Mouse (Mus musculus): Measurements from ENCODE around the gene Gm15517. TPM values are rescaled to one million over a fixed set of nuclear protein-coding genes. Genes with fewer than 3 reads are reported as not detected.

The Gm15517 gene
- total RNA-seq, 2 experiments from 2014 or later = not detected

GRCm38 (mm10) chr7:44304775-44305641 lies 43.8 kb downstream of the Gm15517 start:
- intact Hi-C loops (cut with DNase I) = loop anchor here (5.0 kb wide), 1 partner anchor 38 kb away; no protein-coding TSS in a partner anchor

GRCm38 (mm10) chr7:44305686-44306085 lies 44.4 kb downstream of the Gm15517 start:
- intact Hi-C loops (cut with DNase I) = loop anchor here (5.0 kb wide), 1 partner anchor 38 kb away; no protein-coding TSS in a partner anchor
- DNase-seq (ENCODE audit: extremely low spot score in 1 of 2, low spot score in 2 of 2) = peak in 1 of 2 experiments; percentile 51

More at GRCm38 (mm10) chr7:44304775-44305641, 43.8 kb downstream of the Gm15517 start:
- DNase-seq (ENCODE audit: extremely low spot score in 1 of 2, low spot score in 2 of 2) = peak; percentile 96 to 98

GRCm38 (mm10) chr7:44306516-44307240 lies 45.4 kb downstream of the Gm15517 start, which contains the start of gene Clec11a:
Gene Clec11a (minus strand): TSS chr7:44306902.
- DNase-seq (ENCODE audit: extremely low spot score in 1 of 2, low spot score in 2 of 2) = no peak
- intact Hi-C loops (cut with DNase I) = loop anchor here (5.0 kb wide), 1 partner anchor 39 kb away; no protein-coding TSS in a partner anchor

- no peak for DNase-seq (ENCODE audit: extremely low spot score in 1 of 2, low spot score in 2 of 2)
- intact Hi-C loops (cut with DNase I) = loop anchor here (5.0 kb wide), 1 partner anchor 40 kb away; no protein-coding TSS in a partner anchor
Measured at GRCm38 (mm10) chr7:44307261-44308020, 46.2 kb downstream of the Gm15517 start.

GRCm38 (mm10) chr7:44309475-44310284 lies 48.4 kb downstream of the Gm15517 start, which contains the start of gene Shank1:
Gene Shank1 (plus strand): TSS chr7:44310253.
- DNase-seq (ENCODE audit: extremely low spot score in 1 of 2, low spot score in 2 of 2) = peak in 1 of 2 experiments; percentile 58

GRCm38 (mm10) chr7:44310285-44310877 lies 49.1 kb downstream of the Gm15517 start:
- intact Hi-C loops (cut with DNase I) = no loop called here
- peak in 1 of 2 experiments; percentile 61 for DNase-seq (ENCODE audit: extremely low spot score in 1 of 2, low spot score in 2 of 2)

More at GRCm38 (mm10) chr7:44309475-44310284, 48.4 kb downstream of the Gm15517 start, which contains the start of gene Shank1:
- intact Hi-C loops (cut with DNase I) = loop anchor here (5.0 kb wide), 1 partner anchor 42 kb away; no protein-coding TSS in a partner anchor

GRCm38 (mm10) chr7:44310878-44311712 lies 49.8 kb downstream of the Gm15517 start:
- intact Hi-C loops (cut with DNase I) = no loop called here
- DNase-seq (ENCODE audit: extremely low spot score in 1 of 2, low spot score in 2 of 2) = peak in 1 of 2 experiments; percentile 83

Other genes starting within 250 kb of the Gm15517 start
- not detected for gene Klk1b26, start 249.3 kb upstream of the Gm15517 start, total RNA-seq (2021)
- not detected for gene Klk1b27, start 209.2 kb upstream of the Gm15517 start, total RNA-seq (2021)
- not detected for gene Klk1b21, start 159.1 kb upstream of the Gm15517 start, total RNA-seq (2021)
- gene Klk1b22, start 148.8 kb upstream of the Gm15517 start, total RNA-seq (2021) = not detected
- not detected for gene Klk1b16, start 124.7 kb upstream of the Gm15517 start, total RNA-seq (2021)
- gene Klk1b24, start 73.2 kb upstream of the Gm15517 start, total RNA-seq (2021) = not detected
- not detected for gene Klk1b3, start 63.3 kb upstream of the Gm15517 start, total RNA-seq (2021)
- not detected for gene Klk1b4, start 54.0 kb upstream of the Gm15517 start, total RNA-seq (2021)
- gene Klk1b5, start 45.5 kb upstream of the Gm15517 start, total RNA-seq (2021) = not detected
- gene Klk1, start 36.1 kb upstream of the Gm15517 start, total RNA-seq (2021) = not detected
- not detected for gene Gm36864, start 25.3 kb upstream of the Gm15517 start, total RNA-seq (2021)
- gene 1700028J19Rik, start 14.8 kb upstream of the Gm15517 start, total RNA-seq (2021) = under 1 TPM; 0.91 to 0.94 TPM
- 100 to 1,000 TPM; 116 to 119 TPM for gene 2410002F23Rik, start 14.7 kb upstream of the Gm15517 start, total RNA-seq (2021)
- not detected for gene Acp4, start 4.1 kb upstream of the Gm15517 start, total RNA-seq (2021)
- 1 to 10 TPM; 2.5 to 2.8 TPM for gene Clec11a, start 45.5 kb downstream of the Gm15517 start, total RNA-seq (2021)
- 100 to 1,000 TPM; 423 to 432 TPM for gene Shank1, start 48.8 kb downstream of the Gm15517 start, total RNA-seq (2021)
- 10 to 100 TPM; 77.1 to 78.3 TPM for gene Syt3, start 122.7 kb downstream of the Gm15517 start, total RNA-seq (2021)
- 1 to 10 TPM; 2.1 to 2.9 TPM for gene 1700008O03Rik, start 124.4 kb downstream of the Gm15517 start, total RNA-seq (2021)
- gene Lrrc4b, start 167.6 kb downstream of the Gm15517 start, total RNA-seq (2021) = 100 to 1,000 TPM; 311 to 323 TPM
- gene Aspdh, start 203.9 kb downstream of the Gm15517 start, total RNA-seq (2021) = 10 to 100 TPM; 14.7 to 18.0 TPM
- gene Josd2, start 206.5 kb downstream of the Gm15517 start, total RNA-seq (2021) = 10 to 100 TPM; 36.3 to 37.4 TPM
- gene Emc10, start 235.1 kb downstream of the Gm15517 start, total RNA-seq (2021) = 100 to 1,000 TPM; 143 to 144 TPM
- 10 to 100 TPM; 24.4 to 26.8 TPM for gene Fam71e1, start 235.1 kb downstream of the Gm15517 start, total RNA-seq (2021)